Mouse (Mus musculus) kidney, embryonic 16.5 days (tissue): Measurements from ENCODE around the gene Smim4. TPM values are rescaled to one million over a fixed set of nuclear protein-coding genes. Genes with fewer than 3 reads are reported as not detected.
A peak's percentile ranks its signal among the peaks of the same experiment; 100 is the strongest.

ENCODE experiments used
- ATAC-seq: fragments of 200-750 bp; cut with Nextera tagmentation; 2 replicates; pipeline ENCODE4 v1.8.0; 2017; ENCODE audit warnings: moderate TSS enrichment; ENCODE audit not compliant: low FRiP score, low TSS enrichment
- H3K27ac ChIP-seq: fragments of 300-500 bp; sonication (generic); 2 replicates; pipeline ENCODE4 v1.5.1; 2014; ENCODE audit warnings: low read length
- H3K27me3 ChIP-seq: fragments of 300-500 bp; sonication (generic); 2 replicates; pipeline ENCODE4 v1.6.1; 2014; ENCODE audit warnings: low read length, control low read depth, mixed read lengths; ENCODE audit not compliant: insufficient read depth
- H3K36me3 ChIP-seq: fragments of 300-500 bp; sonication (generic); 2 replicates; pipeline ENCODE4 v1.6.1; 2014; ENCODE audit warnings: low read length, control low read depth, mixed read lengths; ENCODE audit not compliant: insufficient read depth
- H3K4me1 ChIP-seq: fragments of 300-500 bp; sonication (generic); 2 replicates; pipeline ENCODE4 v1.6.1; 2014; ENCODE audit warnings: low read length, control low read depth, mixed read lengths; ENCODE audit not compliant: insufficient read depth
- H3K4me2 ChIP-seq: fragments of 300-500 bp; sonication (generic); replicated peaks from 2 replicates; pipeline ENCODE4 v1.6.1; 2014; ENCODE audit warnings: low read depth, low read length
- H3K4me3 ChIP-seq: fragments of 300-500 bp; sonication (generic); 2 replicates; pipeline ENCODE4 v1.5.1; 2014; ENCODE audit warnings: mild to moderate bottlenecking, low read length
- H3K9ac ChIP-seq: fragments of 300-500 bp; sonication (generic); replicated peaks from 2 replicates; pipeline ENCODE4 v1.6.1; 2014; ENCODE audit warnings: low read length
- H3K9me3 ChIP-seq: fragments of 300-500 bp; sonication (generic); 2 replicates; pipeline ENCODE4 v1.6.1; 2016; ENCODE audit warnings: low read length, control low read depth
- WGBS: fragments of 180-500 bp; shearing (Covaris S2); extraction: QIAGEN DNeasy Blood & Tissue Kit; methylation state at CpG from one replicate; pipeline ENCODE4 v1.1.7; 2014; 5-methylcytosine and 5-hydroxymethylcytosine counted together
- polyA plus RNA-seq: library from polyadenylated mRNA; unstranded; fragments of >200 nt; fragmentation: Nextera tagmentation; extraction: Ambion mirVana; gene quantifications from 2 replicates; pipeline ENCODE4 v1.2.1, GENCODE M21; 2015

Smim4 gene
- polyA plus RNA-seq, 1 experiment from 2014 or later, result 105 TPM

- 86% methylated on average over 25 of the region's 25 CpGs for WGBS
- Histone ChIP-seq H3K9ac (peak overlapping the region; percentile 94; the same call in 1 of the 2 replicates), H3K4me3 (no peak overlapping the region), H3K27me3 (no peaks in the 10 kb centered on the region), H3K27ac (no peak overlapping the region), H3K4me1 (peaks cover 55% of the 10 kb centered on the region), H3K4me2 (no peak overlapping the region), H3K36me3 (peaks cover 44% of the 10 kb centered on the region), H3K9me3 (no peaks in the 10 kb centered on the region)
- no peak for ATAC-seq
These were observed 5.6 kb upstream of the Smim4 start for GRCm38 (mm10) chr14:31134015-31135000.

- WGBS, result 27% methylated on average over 11 of the region's 11 CpGs
- peak overlapping the region; percentile 97 for H3K4me3 ChIP-seq
- peaks cover 35% of the 10 kb centered on the region for H3K36me3 ChIP-seq
- no peaks in the 10 kb centered on the region for H3K9me3 ChIP-seq
- no peaks in the 10 kb centered on the region for H3K27me3 ChIP-seq
- H3K9ac ChIP-seq, result peak overlapping the region; percentile 94
- peak overlapping the region; percentile 90 for H3K4me2 ChIP-seq
- peak overlapping the region; percentile 33; the same call in 1 of the 2 replicates for H3K27ac ChIP-seq
- ATAC-seq, result no peak
- peaks cover 55% of the 10 kb centered on the region for H3K4me1 ChIP-seq
These were observed 4.4 kb upstream of the Smim4 start for GRCm38 (mm10) chr14:31133023-31133665.

GRCm38 (mm10) chr14:31132491-31132975 lies 3.8 kb upstream of the Smim4 start:
- Histone ChIP-seq H3K4me3 (peak overlapping the region; percentile 97), H3K27me3 (no peaks in the 10 kb centered on the region), H3K4me2 (peak overlapping the region; percentile 90), H3K9ac (peak overlapping the region; percentile 94), H3K36me3 (peaks cover 30% of the 10 kb centered on the region), H3K27ac (peak overlapping the region; percentile 33; the same call in 1 of the 2 replicates), H3K4me1 (peaks cover 52% of the 10 kb centered on the region), H3K9me3 (no peaks in the 10 kb centered on the region)
- 68% methylated on average over 7 of the region's 7 CpGs for WGBS
- no peak for ATAC-seq

- H3K36me3 ChIP-seq, result peaks cover 25% of the 10 kb centered on the region
- 4% methylated on average over 6 of the region's 6 CpGs for WGBS
- H3K27ac ChIP-seq, result no peak overlapping the region
These were observed 3.3 kb upstream of the Smim4 start for GRCm38 (mm10) chr14:31132031-31132430.

GRCm38 (mm10) chr14:31131272-31131821 lies 2.6 kb upstream of the Smim4 start:
- WGBS, result under 1% methylated on average over 43 of the region's 43 CpGs
- peak overlapping the region; percentile 90 for H3K4me2 ChIP-seq
- no peaks in the 10 kb centered on the region for H3K27me3 ChIP-seq
- H3K36me3 ChIP-seq, result peaks cover 18% of the 10 kb centered on the region
- peak overlapping the region; percentile 97 for H3K4me3 ChIP-seq
- no peaks in the 10 kb centered on the region for H3K9me3 ChIP-seq
- no peak; the same call in 1 of the 2 replicates for ATAC-seq
- peaks cover 54% of the 10 kb centered on the region for H3K4me1 ChIP-seq
- H3K9ac ChIP-seq, result peak overlapping the region; percentile 94
- peak overlapping the region; percentile 95 for H3K27ac ChIP-seq

More at GRCm38 (mm10) chr14:31132031-31132430, 3.3 kb upstream of the Smim4 start:
- Histone ChIP-seq H3K4me2 (peak overlapping the region; percentile 90), H3K27me3 (no peaks in the 10 kb centered on the region), H3K9ac (peak overlapping the region; percentile 94), H3K9me3 (no peaks in the 10 kb centered on the region), H3K4me3 (peak overlapping the region; percentile 97), H3K4me1 (peaks cover 52% of the 10 kb centered on the region)
- ATAC-seq, result no peak

GRCm38 (mm10) chr14:31130236-31131220 lies 1.8 kb upstream of the Smim4 start, which contains the start of gene Nt5dc2:
Gene Nt5dc2 (plus strand): TSS chr14:31131053.
- WGBS, result 4% methylated on average over 57 of the region's 63 CpGs
- Histone ChIP-seq H3K36me3 (peaks cover 10% of the 10 kb centered on the region), H3K9me3 (no peaks in the 10 kb centered on the region), H3K27ac (peak within 1 kb of the TSS; percentile 95), H3K4me2 (peak within 1 kb of the TSS; percentile 90), H3K9ac (peak within 1 kb of the TSS; percentile 94), H3K4me3 (peak within 1 kb of the TSS; percentile 97), H3K27me3 (no peaks in the 10 kb centered on the region), H3K4me1 (peaks cover 62% of the 10 kb centered on the region)
- ATAC-seq, result peak; percentile 82

- Histone ChIP-seq H3K9ac (0 out of 2 replicates have a peak overlapping the region, but pooled peaks have one; percentile 94), H3K36me3 (0 out of 2 replicates have a peak, but pooled peaks cover under 1% of the 10 kb centered on the region)
These were observed 825 bp upstream of the Smim4 start for GRCm38 (mm10) chr14:31129326-31130235.

More at GRCm38 (mm10) chr14:31129326-31130235, 825 bp upstream of the Smim4 start:
- 66% methylated on average over 15 of the region's 15 CpGs for WGBS
- no peaks in the 10 kb centered on the region for H3K27me3 ChIP-seq
- H3K27ac ChIP-seq, result peak overlapping the region; percentile 95
- ATAC-seq, result no peak
- H3K4me2 ChIP-seq, result peak overlapping the region; percentile 91
- peak overlapping the region; percentile 88 for H3K4me3 ChIP-seq
- peaks cover 71% of the 10 kb centered on the region for H3K4me1 ChIP-seq
- H3K9me3 ChIP-seq, result no peaks in the 10 kb centered on the region
